Mouse (Mus musculus): Measurements from ENCODE around the gene Cers5. TPM values are rescaled to one million over a fixed set of nuclear protein-coding genes. Genes with fewer than 3 reads are reported as not detected.
"Not testable (repeated sequence)": the region's sequence is repeated elsewhere in the genome, so short reads cannot be mapped to it uniquely, and the experiment has no call there.

The Cers5 gene
- polyA plus RNA-seq, 1 experiment from 2014 or later = 95.2 TPM

DNA sequence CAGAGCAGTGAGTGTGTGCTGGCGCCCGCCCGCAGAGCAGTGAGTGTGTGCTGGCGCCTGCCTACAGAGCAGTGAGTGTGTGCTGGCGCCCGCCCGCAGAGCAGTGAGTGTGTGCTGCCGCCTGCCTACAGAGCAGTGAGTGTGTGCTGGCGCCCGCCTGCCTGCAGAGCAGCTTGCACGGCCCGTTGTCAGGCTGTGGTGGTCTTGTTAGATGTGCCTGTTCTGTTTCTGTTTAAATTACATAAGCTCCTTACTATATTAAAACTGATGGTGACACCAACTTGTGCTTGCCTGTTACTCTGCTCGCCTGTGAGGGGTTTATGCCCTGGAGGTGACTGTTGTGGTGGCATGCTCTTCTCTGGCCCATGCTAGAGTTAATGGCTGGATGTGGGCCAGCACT is 64.5 kb downstream of the Cers5 start:
- Histone ChIP-seq H3K36me3 (ENCODE audit: control insufficient read depth, insufficient read depth, low read length) (peaks cover 64% of the 10 kb centered on the region), H3K4me2 (ENCODE audit: low read length) (no peak overlapping the region), H3K9ac (ENCODE audit: low read depth, low read length) (no peak overlapping the region), H3K27me3 (replicated peaks; ENCODE audit: control insufficient read depth, insufficient read depth, low read length) (no peaks in the 10 kb centered on the region), H3K4me1 (ENCODE audit: control insufficient read depth, insufficient read depth, low read depth, low read length) (peaks cover 24% of the 10 kb centered on the region), H3K9me3 (ENCODE audit: control insufficient read depth, low read length) (no peaks in the 10 kb centered on the region), H3K4me3 (ENCODE audit: low read length) (no peak overlapping the region), H3K27ac (ENCODE audit: low read depth, low read length) (no peak overlapping the region)
- no peak for ATAC-seq
- 95% methylated on average over 10 of the region's 13 CpGs for WGBS

DNA sequence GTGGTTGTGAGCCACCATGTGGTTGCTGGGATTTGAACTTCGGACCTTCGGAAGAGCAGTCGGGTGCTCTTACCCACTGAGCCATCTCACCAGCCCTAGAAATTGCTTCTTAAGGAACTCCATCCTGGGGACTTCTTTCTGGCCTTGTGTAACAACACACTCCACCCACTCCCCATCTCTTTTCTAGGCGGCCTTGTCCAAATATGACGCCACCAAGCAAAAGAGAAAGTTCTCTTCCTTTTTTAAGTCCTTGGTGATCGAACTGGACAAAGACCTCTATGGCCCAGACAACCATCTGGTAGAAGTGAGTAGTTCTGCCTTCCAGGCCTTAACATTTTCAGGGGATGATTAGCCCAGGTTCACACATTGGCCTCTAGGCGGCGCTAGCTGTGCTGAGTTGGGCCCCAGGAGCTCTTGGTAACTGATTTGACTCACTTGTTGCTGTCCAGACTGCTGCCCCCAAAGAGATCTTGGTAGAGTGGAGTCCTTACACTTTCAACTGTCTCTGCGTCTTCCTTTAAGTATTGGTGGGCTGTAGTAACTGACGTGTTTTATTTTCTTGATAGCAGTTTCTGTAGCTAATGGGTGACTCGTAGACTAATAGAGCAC is 67.1 kb downstream of the Cers5 start, which contains the start of gene Gm17349:
Gene Gm17349 (minus strand): TSS at position 51 of the 609 bp plus-strand sequence.
- H3K9me3 ChIP-seq (ENCODE audit: control insufficient read depth, low read length) = no peaks in the 10 kb centered on the region
- H3K27ac ChIP-seq (ENCODE audit: low read depth, low read length) = peak within 1 kb of the TSS; percentile 75
- H3K4me2 ChIP-seq (ENCODE audit: low read length) = peak within 1 kb of the TSS; percentile 86
- H3K27me3 ChIP-seq (replicated peaks; ENCODE audit: control insufficient read depth, insufficient read depth, low read length) = no peaks in the 10 kb centered on the region
- peak within 1 kb of the TSS; percentile 56 for H3K9ac ChIP-seq (ENCODE audit: low read depth, low read length)
- H3K4me1 ChIP-seq (ENCODE audit: control insufficient read depth, insufficient read depth, low read depth, low read length) = peaks cover 28% of the 10 kb centered on the region
- H3K4me3 ChIP-seq (ENCODE audit: low read length) = peak within 1 kb of the TSS; percentile 77
- peaks cover 38% of the 10 kb centered on the region for H3K36me3 ChIP-seq (ENCODE audit: control insufficient read depth, insufficient read depth, low read length)
- no peak for ATAC-seq
- 61% methylated on average over 9 of the region's 11 CpGs for WGBS

DNA sequence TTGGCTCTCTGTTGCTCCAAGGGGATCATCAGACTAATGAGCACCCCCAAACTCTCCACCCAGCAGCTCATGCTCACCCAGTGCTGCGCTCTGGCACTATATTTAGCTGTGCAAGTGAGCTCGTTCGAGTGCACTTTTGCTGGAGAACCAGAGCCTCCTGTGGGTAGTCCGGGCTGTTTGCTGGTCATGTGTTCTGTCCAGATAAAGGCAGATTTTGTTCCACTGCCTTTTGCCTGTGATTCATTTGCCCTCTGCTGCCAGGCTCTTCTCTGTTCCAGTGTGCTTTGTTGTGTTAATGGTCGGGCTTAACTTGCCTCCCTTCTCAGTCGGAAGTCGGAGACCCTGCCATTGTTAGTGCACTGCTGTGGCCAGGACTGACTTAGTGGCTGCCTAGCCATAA is 67.8 kb downstream of the Cers5 start:
- no peak for ATAC-seq
- Histone ChIP-seq H3K4me3 (ENCODE audit: low read length) (peak overlapping the region; percentile 77; the same call in 1 of the 2 replicates), H3K27ac (ENCODE audit: low read depth, low read length) (peak overlapping the region; percentile 75), H3K4me1 (ENCODE audit: control insufficient read depth, insufficient read depth, low read depth, low read length) (peaks cover 28% of the 10 kb centered on the region), H3K9ac (ENCODE audit: low read depth, low read length) (peak overlapping the region; percentile 56), H3K36me3 (ENCODE audit: control insufficient read depth, insufficient read depth, low read length) (peaks cover 36% of the 10 kb centered on the region), H3K9me3 (ENCODE audit: control insufficient read depth, low read length) (no peaks in the 10 kb centered on the region), H3K4me2 (ENCODE audit: low read length) (peak overlapping the region; percentile 86), H3K27me3 (replicated peaks; ENCODE audit: control insufficient read depth, insufficient read depth, low read length) (no peaks in the 10 kb centered on the region)
- 14% methylated on average over 7 of the region's 7 CpGs for WGBS

DNA sequence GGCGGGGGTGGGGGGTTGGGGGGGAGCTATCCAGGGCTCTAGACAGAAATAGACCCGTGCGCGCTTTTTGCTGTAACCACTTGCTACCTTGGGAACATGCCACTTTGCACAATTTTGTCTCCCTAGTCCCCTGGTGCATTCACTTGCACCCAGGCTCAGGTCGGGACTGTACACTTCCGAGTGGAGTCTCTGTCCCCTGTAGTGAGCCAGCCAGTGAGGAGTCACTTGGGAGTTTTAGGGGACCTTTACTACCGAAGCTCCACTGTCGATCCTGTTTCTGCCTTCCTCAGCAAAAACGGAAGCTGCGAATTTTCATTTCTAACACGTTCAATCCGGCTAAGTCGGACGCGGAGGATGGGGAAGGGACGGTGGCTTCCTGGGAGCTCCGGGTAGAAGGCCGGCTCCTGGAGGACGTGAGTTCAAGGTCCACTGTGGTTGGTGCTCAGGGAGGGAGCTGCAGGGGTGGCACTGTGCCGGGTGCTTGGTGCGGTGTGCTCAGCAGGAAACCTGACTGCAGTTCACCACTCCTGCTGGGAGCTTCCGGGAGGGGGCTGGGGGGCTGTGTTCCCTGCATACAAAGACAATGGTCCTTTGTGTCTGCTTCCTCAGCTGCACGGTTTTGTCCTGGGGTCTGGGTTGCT is 68.5 kb downstream of the Cers5 start:
- peak overlapping the region; percentile 86 for H3K4me2 ChIP-seq (ENCODE audit: low read length)
- H3K4me1 ChIP-seq (ENCODE audit: control insufficient read depth, insufficient read depth, low read depth, low read length) = peaks cover 28% of the 10 kb centered on the region
- peak overlapping the region; percentile 56 for H3K9ac ChIP-seq (ENCODE audit: low read depth, low read length)
- H3K36me3 ChIP-seq (ENCODE audit: control insufficient read depth, insufficient read depth, low read length) = peaks cover 29% of the 10 kb centered on the region
- 16% methylated on average over 23 of the region's 23 CpGs for WGBS
- H3K27ac ChIP-seq (ENCODE audit: low read depth, low read length) = peak overlapping the region; percentile 75; the same call in 1 of the 2 replicates
- peak overlapping the region; percentile 77 for H3K4me3 ChIP-seq (ENCODE audit: low read length)
- ATAC-seq = no peak
- no peaks in the 10 kb centered on the region for H3K27me3 ChIP-seq (replicated peaks; ENCODE audit: control insufficient read depth, insufficient read depth, low read length)
- no peaks in the 10 kb centered on the region for H3K9me3 ChIP-seq (ENCODE audit: control insufficient read depth, low read length)

DNA sequence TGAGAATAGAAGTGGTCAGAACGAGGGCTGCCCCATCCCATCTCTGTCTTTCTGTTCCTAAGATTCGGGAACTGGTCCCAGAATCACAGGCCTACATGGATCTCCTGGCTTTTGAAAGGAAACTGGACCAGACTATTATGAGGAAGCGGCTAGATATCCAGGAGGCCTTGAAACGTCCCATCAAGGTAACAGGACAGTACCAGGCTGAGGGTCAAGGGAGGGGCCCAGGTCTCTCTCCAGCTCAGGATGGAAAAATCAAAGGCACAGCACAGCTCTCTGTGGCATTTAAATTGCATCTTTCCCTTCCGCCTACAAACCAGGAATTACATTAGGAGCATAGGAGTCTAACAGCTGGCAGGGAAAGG is 69.0 kb downstream of the Cers5 start:
- H3K4me2 ChIP-seq (ENCODE audit: low read length) = peak overlapping the region; percentile 86
- peaks cover 29% of the 10 kb centered on the region for H3K36me3 ChIP-seq (ENCODE audit: control insufficient read depth, insufficient read depth, low read length)
- WGBS = 59% methylated on average over 5 of the region's 5 CpGs
- H3K4me1 ChIP-seq (ENCODE audit: control insufficient read depth, insufficient read depth, low read depth, low read length) = peaks cover 28% of the 10 kb centered on the region
- H3K27me3 ChIP-seq (replicated peaks; ENCODE audit: control insufficient read depth, insufficient read depth, low read length) = no peaks in the 10 kb centered on the region
- no peaks in the 10 kb centered on the region for H3K9me3 ChIP-seq (ENCODE audit: control insufficient read depth, low read length)
- ATAC-seq = no peak
- H3K27ac ChIP-seq (ENCODE audit: low read depth, low read length) = peak overlapping the region; percentile 75; the same call in 1 of the 2 replicates
- H3K9ac ChIP-seq (ENCODE audit: low read depth, low read length) = peak overlapping the region; percentile 97
- peak overlapping the region; percentile 77 for H3K4me3 ChIP-seq (ENCODE audit: low read length)

DNA sequence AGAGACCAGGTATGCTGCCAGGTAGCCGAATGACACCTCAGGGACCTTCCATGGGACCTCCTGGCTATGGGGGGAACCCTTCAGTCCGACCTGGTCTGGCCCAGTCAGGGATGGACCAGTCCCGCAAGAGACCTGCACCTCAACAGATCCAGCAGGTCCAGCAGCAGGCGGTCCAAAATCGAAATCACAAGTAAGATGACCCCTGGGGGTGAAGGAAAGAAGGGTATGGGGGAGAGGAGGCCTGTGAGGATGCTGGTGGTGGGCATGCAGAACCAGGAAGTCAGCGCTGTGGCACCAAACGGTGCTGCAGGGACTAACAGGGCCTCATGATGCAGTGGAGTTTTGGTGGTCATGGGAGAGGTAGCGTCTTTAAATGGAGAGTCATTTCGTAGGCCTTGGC is 69.6 kb downstream of the Cers5 start:
- Histone ChIP-seq H3K4me1 (ENCODE audit: control insufficient read depth, insufficient read depth, low read depth, low read length) (peaks cover 28% of the 10 kb centered on the region), H3K36me3 (ENCODE audit: control insufficient read depth, insufficient read depth, low read length) (peaks cover 27% of the 10 kb centered on the region), H3K27ac (ENCODE audit: low read depth, low read length) (peak overlapping the region; percentile 95), H3K9ac (ENCODE audit: low read depth, low read length) (peak overlapping the region; percentile 97), H3K27me3 (replicated peaks; ENCODE audit: control insufficient read depth, insufficient read depth, low read length) (no peaks in the 10 kb centered on the region), H3K9me3 (ENCODE audit: control insufficient read depth, low read length) (no peaks in the 10 kb centered on the region), H3K4me2 (ENCODE audit: low read length) (peak overlapping the region; percentile 86), H3K4me3 (ENCODE audit: low read length) (peak overlapping the region; percentile 77)
- no peak for ATAC-seq
- 57% methylated on average over 9 of the region's 9 CpGs for WGBS

DNA sequence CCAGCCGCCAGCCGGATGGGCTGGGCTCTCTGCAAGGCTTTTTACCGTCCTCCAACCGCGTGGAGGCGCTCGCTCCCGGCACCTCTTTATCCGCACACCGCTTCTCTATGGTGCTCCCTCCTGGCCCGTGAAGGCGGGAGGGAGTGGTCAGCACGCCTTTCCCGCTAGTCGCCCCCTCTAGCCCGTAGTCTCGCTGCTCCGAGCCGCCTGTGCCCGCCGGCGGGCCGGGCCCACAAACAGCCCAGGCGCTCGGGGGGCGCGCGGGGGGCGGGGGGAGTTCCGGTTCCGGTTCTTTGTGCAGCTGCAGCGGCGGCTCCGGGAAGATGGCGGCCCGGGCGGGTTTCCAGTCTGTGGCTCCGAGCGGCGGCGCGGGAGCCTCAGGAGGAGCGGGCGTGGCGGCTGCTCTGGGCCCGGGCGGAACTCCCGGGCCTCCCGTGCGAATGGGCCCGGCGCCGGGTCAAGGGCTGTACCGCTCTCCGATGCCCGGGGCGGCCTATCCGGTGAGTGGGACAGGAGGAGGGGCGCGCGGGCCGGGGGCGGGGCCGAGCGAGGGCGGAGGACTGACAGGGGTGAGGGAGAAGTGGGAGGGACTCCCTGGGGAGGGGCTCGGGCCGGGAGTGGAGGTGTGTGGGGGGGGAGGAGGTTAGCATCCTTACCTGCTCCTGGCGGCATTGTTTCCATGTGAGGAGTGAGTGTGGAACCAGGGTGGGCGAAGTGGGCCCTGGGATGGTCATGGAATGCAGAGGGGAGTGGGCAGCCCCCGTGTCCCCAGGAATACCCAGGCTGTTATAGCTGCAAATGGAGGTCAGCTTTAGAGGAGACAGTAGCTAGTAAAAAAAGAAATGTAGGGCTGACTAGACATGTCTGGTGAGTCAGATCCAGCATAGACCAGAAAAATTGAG is 70.4 kb downstream of the Cers5 start, which contains the start of gene Smarcd1:
Gene Smarcd1 (plus strand): TSS at position 131 of the 902 bp plus-strand sequence.
- H3K9ac ChIP-seq (ENCODE audit: low read depth, low read length) = peak within 1 kb of the TSS; percentile 97
- 0% methylated on average over 68 of the region's 71 CpGs for WGBS
- H3K4me2 ChIP-seq (ENCODE audit: low read length) = peak within 1 kb of the TSS; percentile 86
- no peaks in the 10 kb centered on the region for H3K27me3 ChIP-seq (replicated peaks; ENCODE audit: control insufficient read depth, insufficient read depth, low read length)
- H3K4me3 ChIP-seq (ENCODE audit: low read length) = peak within 1 kb of the TSS; percentile 77
- H3K9me3 ChIP-seq (ENCODE audit: control insufficient read depth, low read length) = no peaks in the 10 kb centered on the region
- H3K27ac ChIP-seq (ENCODE audit: low read depth, low read length) = peak within 1 kb of the TSS; percentile 95
- H3K4me1 ChIP-seq (ENCODE audit: control insufficient read depth, insufficient read depth, low read depth, low read length) = peaks cover 28% of the 10 kb centered on the region
- peak; percentile 97 for ATAC-seq
- peaks cover 26% of the 10 kb centered on the region for H3K36me3 ChIP-seq (ENCODE audit: control insufficient read depth, insufficient read depth, low read length)

DNA sequence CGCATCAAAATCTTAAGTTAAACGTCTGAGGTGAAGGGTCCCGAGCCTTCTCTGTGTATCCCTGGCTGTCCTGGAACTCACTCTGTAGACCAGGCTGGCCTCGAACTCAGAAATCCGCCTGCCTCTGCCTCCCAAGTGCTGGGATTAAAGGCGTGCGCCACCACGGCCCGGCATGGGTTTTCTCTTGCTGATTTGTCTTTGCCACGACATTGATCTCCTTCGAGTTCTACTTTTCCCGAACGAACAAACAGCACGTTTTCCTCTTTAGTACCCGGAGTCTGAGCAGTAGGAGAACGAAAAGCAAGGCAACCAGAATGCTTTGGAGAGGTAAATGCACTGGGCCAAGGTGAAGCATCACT is 71.1 kb downstream of the Cers5 start:
- WGBS = 44% methylated on average over 16 of the region's 16 CpGs
- peak; percentile 3; the same call in 1 of the 2 replicates for ATAC-seq
- peak overlapping the region; percentile 86 for H3K4me2 ChIP-seq (ENCODE audit: low read length)
- peaks cover 28% of the 10 kb centered on the region for H3K4me1 ChIP-seq (ENCODE audit: control insufficient read depth, insufficient read depth, low read depth, low read length)
- H3K9me3 ChIP-seq (ENCODE audit: control insufficient read depth, low read length); H3K27me3 ChIP-seq (replicated peaks; ENCODE audit: control insufficient read depth, insufficient read depth, low read length): not testable (repeated sequence)
- peak overlapping the region; percentile 95 for H3K27ac ChIP-seq (ENCODE audit: low read depth, low read length)
- H3K9ac ChIP-seq (ENCODE audit: low read depth, low read length) = peak overlapping the region; percentile 51
- H3K36me3 ChIP-seq (ENCODE audit: control insufficient read depth, insufficient read depth, low read length) = peaks cover 30% of the 10 kb centered on the region
- H3K4me3 ChIP-seq (ENCODE audit: low read length) = peak overlapping the region; percentile 77
